Mouse (Mus musculus): ENCODE measurements around the gene Gm3194. TPM values are rescaled to one million over a fixed set of nuclear protein-coding genes. Genes with fewer than 3 reads are reported as not detected.
"Not testable (repeated sequence)": the region's sequence is repeated elsewhere in the genome, so short reads cannot be mapped to it uniquely, and the experiment has no call there.

Gene Gm3194
- 2.8 and 3.2 TPM in 2 replicates for polyA plus RNA-seq (2015; fragmentation: Nextera tagmentation; extraction: Ambion mirVana)

GRCm38 (mm10) chr14:5455367-5455766, at the start of gene Gm3194:
Gene Gm3194, minus strand, starts transcription at chr14:5455467.
- H3K4me3 ChIP-seq; H3K4me1 ChIP-seq (replicated peaks); H3K27me3 ChIP-seq; ATAC-seq (ENCODE audit: low FRiP score); H3K9me3 ChIP-seq; H3K27ac ChIP-seq; H3K36me3 ChIP-seq; H3K4me2 ChIP-seq; H3K9ac ChIP-seq: not testable (repeated sequence)
- no CpG with 5 or more reads among the region's 3 CpGs for WGBS

GRCm38 (mm10) chr14:5501374-5501773, 46.1 kb upstream of the Gm3194 start, which contains the start of gene Gm3488:
Gene Gm3488, plus strand, starts transcription at chr14:5501674.
- not testable (repeated sequence) for H3K4me1 ChIP-seq (replicated peaks); H3K4me2 ChIP-seq

GRCm38 (mm10) chr14:5483907-5484306, 28.6 kb upstream of the Gm3194 start, which contains the start of gene Gm3187:
Gene Gm3187, plus strand, starts transcription at chr14:5484207.
- not testable (repeated sequence) for H3K27ac ChIP-seq; H3K36me3 ChIP-seq; H3K27me3 ChIP-seq; H3K4me1 ChIP-seq (replicated peaks); H3K9ac ChIP-seq; H3K4me2 ChIP-seq; H3K9me3 ChIP-seq; H3K4me3 ChIP-seq; ATAC-seq (ENCODE audit: low FRiP score)
- WGBS: 80% methylated on average over 5 of the region's 5 CpGs

More at GRCm38 (mm10) chr14:5501374-5501773, 46.1 kb upstream of the Gm3194 start, which contains the start of gene Gm3488:
- WGBS: no CpG with 5 or more reads among the region's 35 CpGs
- not testable (repeated sequence) for H3K4me3 ChIP-seq; ATAC-seq (ENCODE audit: low FRiP score); H3K36me3 ChIP-seq; H3K9me3 ChIP-seq; H3K9ac ChIP-seq; H3K27me3 ChIP-seq; H3K27ac ChIP-seq

- no CpG with 5 or more reads among the region's 3 CpGs for WGBS
- not testable (repeated sequence) for H3K4me2 ChIP-seq; H3K27me3 ChIP-seq; H3K4me3 ChIP-seq; H3K9me3 ChIP-seq; H3K27ac ChIP-seq; ATAC-seq (ENCODE audit: low FRiP score); H3K36me3 ChIP-seq; H3K4me1 ChIP-seq (replicated peaks); H3K9ac ChIP-seq
Measured at GRCm38 (mm10) chr14:5477730-5478129, 22.5 kb upstream of the Gm3194 start, which contains the start of gene Gm8246. Gene Gm8246, minus strand, starts transcription at chr14:5477830.

- H3K4me1 ChIP-seq (replicated peaks); H3K27me3 ChIP-seq; H3K27ac ChIP-seq; H3K36me3 ChIP-seq; H3K9ac ChIP-seq; H3K9me3 ChIP-seq; H3K4me3 ChIP-seq; H3K4me2 ChIP-seq: not testable (repeated sequence)
- ATAC-seq (ENCODE audit: low FRiP score): peak; percentile 61; the same call in 1 of the 2 replicates
- no CpG with 5 or more reads among the region's 19 CpGs for WGBS
Measured at GRCm38 (mm10) chr14:5460469-5460868, 5.2 kb upstream of the Gm3194 start.

GRCm38 (mm10) chr14:5388949-5389348, 66.3 kb downstream of the Gm3194 start, which contains the start of gene Gm3500:
Gene Gm3500, minus strand, starts transcription at chr14:5389049.
- H3K9ac ChIP-seq; H3K27ac ChIP-seq; H3K4me3 ChIP-seq; H3K4me2 ChIP-seq; H3K27me3 ChIP-seq; ATAC-seq (ENCODE audit: low FRiP score); H3K4me1 ChIP-seq (replicated peaks); H3K9me3 ChIP-seq; H3K36me3 ChIP-seq: not testable (repeated sequence)
- WGBS: no CpG with 5 or more reads among the region's 37 CpGs

Other genes with a start within 250 kb of the Gm3194 start
- not detected in 2 replicates for gene Gm3526, start 194.9 kb downstream of the Gm3194 start, polyA plus RNA-seq (2015; fragmentation: Nextera tagmentation; extraction: Ambion mirVana)
- not detected in 2 replicates for gene Gm3542, start 120.5 kb downstream of the Gm3194 start, polyA plus RNA-seq (2015; fragmentation: Nextera tagmentation; extraction: Ambion mirVana)
- gene Gm3500, start 66.4 kb downstream of the Gm3194 start, polyA plus RNA-seq (2015; fragmentation: Nextera tagmentation; extraction: Ambion mirVana): 1.4 and 1.6 TPM in 2 replicates
- gene Gm8246, start 22.4 kb upstream of the Gm3194 start, polyA plus RNA-seq (2015; fragmentation: Nextera tagmentation; extraction: Ambion mirVana): not detected in 2 replicates
- gene Gm3187, start 28.7 kb upstream of the Gm3194 start, polyA plus RNA-seq (2015; fragmentation: Nextera tagmentation; extraction: Ambion mirVana): not detected in 2 replicates
- gene Gm3488, start 46.2 kb upstream of the Gm3194 start, polyA plus RNA-seq (2015; fragmentation: Nextera tagmentation; extraction: Ambion mirVana): 11.8 and 12.0 TPM in 2 replicates
- gene Gm3532, start 83.0 kb upstream of the Gm3194 start, polyA plus RNA-seq (2015; fragmentation: Nextera tagmentation; extraction: Ambion mirVana): not detected in 2 replicates
- not detected in 2 replicates for gene Gm8265, start 177.6 kb upstream of the Gm3194 start, polyA plus RNA-seq (2015; fragmentation: Nextera tagmentation; extraction: Ambion mirVana)
- gene Gm9603, start 232.0 kb upstream of the Gm3194 start, polyA plus RNA-seq (2015; fragmentation: Nextera tagmentation; extraction: Ambion mirVana): not detected in 2 replicates